Mouse (Mus musculus) monocyte, adult 2 months (primary cell): ENCODE results near the gene Cby1.

Experiments used
- DNase-seq, 2 experiments: peaks; one replicate each; pipeline ENCODE4 v3.0.0; 2022; ENCODE audit warnings: low spot score in 2 of 2, low read depth in 1 of 2

Gene Cby1

GRCm38 (mm10) chr15:79677936-79678335, 18.9 kb downstream of the Cby1 start:
- DNase-seq: no peak

DNA sequence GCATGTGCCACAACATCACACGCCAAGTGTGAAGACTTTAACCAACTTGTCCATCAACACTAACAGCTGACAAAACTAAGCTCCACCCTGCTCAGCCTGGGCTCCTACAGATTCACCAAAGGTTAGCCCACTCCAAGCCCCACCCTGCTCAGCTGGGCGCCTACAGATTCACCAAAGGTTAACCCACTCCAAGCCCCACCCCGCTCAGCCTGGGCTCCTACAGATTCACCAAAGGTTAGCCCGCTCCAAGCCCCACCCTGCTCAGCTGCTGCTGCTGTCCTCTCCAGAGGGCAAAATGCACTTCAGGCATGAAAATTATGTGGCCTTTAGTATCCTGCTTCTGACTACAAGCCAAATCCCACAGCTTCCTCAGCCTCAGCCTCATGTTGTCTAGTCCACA, 23.0 kb downstream of the Cby1 start:
- no peak for DNase-seq

DNA sequence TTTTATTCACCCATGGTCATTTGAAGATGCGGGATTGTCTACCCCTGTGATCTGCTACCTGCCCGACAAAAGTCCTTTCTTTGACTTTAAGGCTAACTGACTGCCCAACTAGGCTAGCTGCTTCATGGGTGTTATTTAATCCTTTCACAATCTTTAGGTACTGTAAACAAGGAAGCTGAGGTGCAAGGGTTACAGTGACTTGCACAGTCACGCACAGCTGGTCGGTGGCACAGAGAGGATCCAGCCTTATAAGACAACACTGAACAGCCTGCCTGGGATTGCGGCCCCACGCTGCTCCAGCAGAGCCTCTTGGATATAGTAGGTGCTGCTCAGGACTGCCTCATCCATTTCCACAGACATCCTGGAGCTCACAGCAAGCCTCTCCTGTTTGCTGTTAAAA, 24.1 kb downstream of the Cby1 start:
- no peak for DNase-seq

- no peak for DNase-seq
Measured at GRCm38 (mm10) chr15:79683707-79684465, 24.9 kb downstream of the Cby1 start.

DNA sequence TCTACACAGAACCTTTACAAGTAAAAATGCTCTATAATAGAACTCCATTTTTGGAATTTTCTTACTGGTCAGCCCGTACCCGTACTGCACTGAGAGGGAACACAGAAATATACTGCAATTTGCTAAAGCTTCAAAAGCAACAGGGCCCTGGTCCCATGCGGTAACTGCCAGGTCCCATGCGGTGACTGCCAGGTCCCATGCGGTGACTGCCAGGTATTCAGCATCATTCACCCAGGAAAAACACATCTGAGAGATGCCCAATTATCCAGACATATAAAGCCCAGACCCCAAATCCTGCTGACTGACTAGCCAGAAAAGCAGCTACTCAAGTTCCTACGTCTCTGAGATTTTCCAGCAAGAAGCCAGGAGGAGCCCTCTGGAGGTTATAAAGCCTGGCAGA, 25.6 kb downstream of the Cby1 start:
- DNase-seq: no peak

- DNase-seq: no peak
Measured at GRCm38 (mm10) chr15:79685141-79685641, 26.2 kb downstream of the Cby1 start.

DNA sequence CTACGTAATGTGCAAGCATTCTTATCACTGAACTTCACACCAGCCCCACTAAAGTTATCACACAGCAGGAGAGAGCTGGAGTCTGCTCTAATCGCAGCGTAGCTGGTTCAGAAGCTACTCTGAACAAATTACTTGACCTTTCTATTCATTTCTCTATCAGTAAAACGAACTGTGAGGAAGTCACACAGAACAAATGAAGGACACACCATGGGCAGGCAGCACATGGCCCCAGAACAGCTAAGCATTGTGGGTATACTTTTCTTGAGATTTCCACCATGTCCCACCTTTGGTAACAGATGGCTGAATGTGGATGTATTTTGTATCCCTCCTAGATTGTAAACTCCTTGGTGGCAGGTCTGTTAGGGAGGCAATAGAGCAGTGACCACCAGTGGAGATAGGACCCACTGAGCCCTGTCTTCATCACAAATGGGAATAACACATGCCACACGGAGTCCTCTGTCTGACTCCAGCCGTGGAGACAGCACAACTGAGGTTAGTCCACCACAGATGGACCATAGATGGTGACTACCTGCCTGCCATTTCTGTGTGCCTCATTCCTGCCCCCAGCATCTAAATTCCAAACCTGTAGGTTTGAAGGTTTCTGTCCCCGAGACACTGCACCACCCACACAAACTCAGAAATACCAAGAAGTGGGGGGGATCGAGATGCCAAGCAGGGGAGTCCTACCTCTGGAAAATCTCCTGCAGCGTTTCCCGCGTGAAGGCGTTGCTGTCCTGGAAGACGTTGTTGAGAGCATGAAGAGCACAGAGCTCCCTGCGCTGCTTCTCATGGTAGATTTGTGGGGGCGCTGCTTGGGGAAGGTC, 27.3 kb downstream of the Cby1 start:
- no peak for DNase-seq

- DNase-seq: no peak
Measured at GRCm38 (mm10) chr15:79687175-79687574, 28.2 kb downstream of the Cby1 start.

GRCm38 (mm10) chr15:79687646-79688267, 28.8 kb downstream of the Cby1 start, which contains the start of gene Josd1:
TSS of gene Josd1 (minus strand) at chr15:79687919.
- peak; percentile 83 to 95 for DNase-seq

- DNase-seq: no peak
Measured at GRCm38 (mm10) chr15:79688268-79688956, 29.4 kb downstream of the Cby1 start.

- DNase-seq: no peak
Measured at GRCm38 (mm10) chr15:79689662-79690425, 30.8 kb downstream of the Cby1 start.

DNA sequence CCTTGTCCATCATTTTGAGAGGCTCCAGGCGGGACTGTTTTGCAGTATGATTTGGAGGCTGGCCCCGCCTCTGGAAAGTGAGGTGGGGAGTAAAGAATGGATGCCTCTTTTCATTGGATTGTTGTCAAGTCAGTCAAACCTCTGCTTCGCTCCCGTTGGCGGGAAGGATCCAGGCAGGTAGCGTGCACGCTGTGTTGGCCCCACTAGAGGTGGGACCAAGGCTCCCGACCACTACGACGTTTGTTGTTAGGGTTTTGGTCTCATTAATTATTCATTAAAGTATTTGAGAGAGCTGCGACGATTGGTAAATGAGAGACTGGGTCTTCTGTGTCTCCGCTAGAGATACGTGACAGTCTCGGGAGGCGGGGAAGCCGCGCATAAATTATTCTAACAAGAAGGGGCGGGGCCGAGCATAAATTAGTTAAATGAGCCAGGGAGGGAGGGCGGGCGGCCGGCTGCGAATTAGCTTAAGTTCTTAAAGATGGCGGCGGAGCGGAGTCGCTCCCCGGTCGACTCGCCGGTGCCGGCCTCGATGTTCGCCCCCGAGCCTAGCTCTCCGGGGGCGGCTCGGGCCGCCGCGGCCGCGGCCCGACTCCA, 31.5 kb downstream of the Cby1 start, which contains the start of gene Gtpbp1:
Gene Gtpbp1 (plus strand): TSS at position 420 of the 597 bp plus-strand sequence.
- peak; percentile 92 to 93 for DNase-seq

GRCm38 (mm10) chr15:79691023-79691508, 32.1 kb downstream of the Cby1 start:
- no peak for DNase-seq

- no peak for DNase-seq
Measured at GRCm38 (mm10) chr15:79692334-79692733, 33.3 kb downstream of the Cby1 start.

GRCm38 (mm10) chr15:79693740-79694139, 34.7 kb downstream of the Cby1 start:
- DNase-seq: no peak

DNA sequence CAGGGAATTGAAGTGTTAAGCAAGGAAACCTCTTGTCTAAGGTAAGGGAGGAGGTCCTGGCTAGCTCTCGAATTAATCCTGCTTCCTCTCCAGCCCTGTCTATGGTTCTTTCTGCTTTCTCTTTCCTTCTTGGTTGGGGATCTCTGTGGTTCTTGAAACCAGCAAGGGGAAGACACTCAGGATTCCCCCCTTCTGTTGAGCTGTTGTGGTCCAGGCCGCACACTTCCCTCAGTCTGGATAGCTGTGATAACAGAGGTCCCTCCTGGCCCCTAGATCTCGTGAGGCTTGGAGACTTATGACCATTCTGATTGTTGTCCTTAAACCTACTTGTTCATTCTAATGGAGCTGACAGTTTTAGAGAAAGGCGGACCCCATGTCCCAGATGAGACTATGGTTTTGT, 35.5 kb downstream of the Cby1 start:
- DNase-seq: no peak

- no peak for DNase-seq
Measured at GRCm38 (mm10) chr15:79695516-79695915, 36.5 kb downstream of the Cby1 start.

DNA sequence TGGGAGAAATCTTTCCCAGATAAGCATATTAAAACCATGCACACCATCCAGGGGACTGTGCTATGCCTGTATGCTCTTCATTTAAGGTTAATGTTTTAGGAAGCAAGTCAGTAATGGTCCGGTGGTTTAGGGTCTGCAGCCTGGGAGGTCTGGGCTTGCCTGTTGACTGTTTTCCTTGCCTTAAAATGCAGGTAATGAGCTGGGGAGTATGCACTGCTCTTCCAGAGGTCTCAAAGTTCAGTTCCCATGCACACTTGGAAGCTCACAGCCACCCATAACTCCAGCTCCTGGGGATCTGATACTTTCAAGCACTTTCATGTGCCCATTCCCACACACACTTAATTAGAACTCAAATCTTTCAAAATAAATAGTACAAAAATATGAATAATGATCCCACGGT, 37.5 kb downstream of the Cby1 start:
- no peak for DNase-seq

DNA sequence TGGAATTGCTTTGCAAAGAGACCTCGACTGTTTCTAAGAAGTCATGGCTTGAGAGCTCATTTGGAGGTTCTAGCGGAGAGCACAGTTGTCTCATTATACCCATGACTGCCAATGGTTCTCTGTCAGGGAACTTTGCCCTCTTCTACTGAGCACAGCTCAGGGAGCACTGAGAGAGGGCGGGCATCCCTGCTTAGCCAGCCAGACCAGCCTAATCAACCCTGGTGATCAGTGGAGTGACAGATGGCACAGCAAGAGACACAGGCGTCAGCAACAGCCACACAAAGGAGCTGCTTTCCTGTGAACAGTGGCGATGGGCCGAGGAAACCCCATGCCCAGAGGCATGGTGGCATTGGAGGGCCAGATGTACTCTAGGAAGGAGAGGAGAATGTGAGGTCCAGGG, 38.0 kb downstream of the Cby1 start:
- no peak for DNase-seq
